Mouse (Mus musculus): ENCODE data around the gene Rhot1.
"Not testable (repeated sequence)": the region's sequence is repeated elsewhere in the genome, so short reads cannot be mapped to it uniquely, and the experiment has no call there.

The Rhot1 gene

DNA sequence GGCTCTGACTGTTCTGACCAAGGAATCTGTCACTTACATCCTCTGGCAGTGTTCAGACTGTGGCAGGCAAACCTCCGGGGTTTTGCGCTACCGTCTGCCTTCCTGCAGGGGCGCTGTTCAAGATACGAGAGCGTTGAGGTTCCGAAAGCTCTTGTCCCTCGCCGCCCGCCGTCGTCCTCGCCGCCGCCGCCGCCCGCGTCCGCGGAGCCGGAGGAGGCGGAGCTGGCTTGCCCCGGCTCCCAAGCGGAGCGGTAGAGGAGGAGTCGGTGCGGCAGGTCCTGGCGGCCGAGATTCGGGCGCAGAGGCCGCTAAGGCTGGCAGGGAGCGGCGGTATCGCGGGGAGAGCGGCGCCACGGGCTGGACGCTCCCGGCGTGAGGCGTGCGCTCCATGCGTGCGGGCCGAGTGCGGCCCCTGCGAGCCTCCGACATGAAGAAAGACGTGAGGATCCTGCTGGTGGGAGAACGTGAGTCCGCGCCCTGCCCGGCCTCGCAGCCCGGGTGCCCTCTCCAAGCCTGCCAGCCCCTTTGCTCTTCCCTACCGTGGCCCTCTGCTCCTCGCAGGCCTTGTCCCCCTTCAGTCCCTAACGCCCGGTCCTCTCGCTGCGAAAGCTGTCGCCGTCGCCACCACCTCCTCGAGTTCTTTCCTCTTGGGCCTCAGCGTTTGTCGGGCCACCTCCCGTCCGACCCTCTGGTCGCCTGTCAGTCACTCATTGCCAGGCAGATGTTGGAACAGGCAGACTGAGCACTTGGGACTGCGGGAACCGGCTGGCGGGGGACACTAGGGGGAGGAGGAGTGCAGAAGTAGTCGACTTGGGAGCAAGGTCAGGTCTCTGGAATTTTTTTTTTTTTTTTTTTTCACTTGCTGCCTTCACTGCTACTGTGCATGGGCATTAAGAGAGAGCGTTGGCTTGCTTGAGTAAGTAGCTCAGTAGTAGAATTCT, at the start of gene Rhot1:
Gene Rhot1, plus strand, starts transcription at position 160 of the 941 bp plus-strand sequence.
- DNase-seq (ENCODE audit: extremely low read depth, low read depth, low spot score) = no peak

- DNase-seq (ENCODE audit: extremely low read depth, low read depth, low spot score) = no peak
Observed at GRCm38 (mm10) chr11:80161041-80161440, 47.8 kb upstream of the Rhot1 start.

GRCm38 (mm10) chr11:80163362-80164116, 45.3 kb upstream of the Rhot1 start:
- DNase-seq (ENCODE audit: extremely low read depth, low read depth, low spot score) = no peak

DNA sequence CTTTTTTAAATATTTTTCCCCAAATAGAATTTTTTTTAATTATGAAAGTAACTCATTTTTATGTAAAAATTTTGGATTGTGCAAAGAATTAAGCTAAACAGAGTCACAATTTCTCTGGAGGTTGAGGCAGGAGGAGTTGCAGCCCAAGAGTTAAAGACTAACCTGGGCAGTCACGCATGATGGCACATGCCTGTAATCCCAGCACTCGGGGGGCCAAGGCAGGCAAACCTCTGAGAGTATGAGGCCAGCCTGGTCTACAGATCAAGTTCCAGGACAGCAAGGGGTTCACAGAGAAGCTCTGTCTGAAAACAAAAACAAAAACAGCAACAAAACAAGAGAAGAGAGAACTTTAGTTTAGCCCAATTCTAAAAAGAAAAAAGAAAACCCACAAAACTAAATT, 44.6 kb upstream of the Rhot1 start:
- DNase-seq (ENCODE audit: extremely low read depth, low read depth, low spot score) = no peak

- DNase-seq (ENCODE audit: extremely low read depth, low read depth, low spot score) = no peak
Observed at GRCm38 (mm10) chr11:80168121-80168520, 40.7 kb upstream of the Rhot1 start.

DNA sequence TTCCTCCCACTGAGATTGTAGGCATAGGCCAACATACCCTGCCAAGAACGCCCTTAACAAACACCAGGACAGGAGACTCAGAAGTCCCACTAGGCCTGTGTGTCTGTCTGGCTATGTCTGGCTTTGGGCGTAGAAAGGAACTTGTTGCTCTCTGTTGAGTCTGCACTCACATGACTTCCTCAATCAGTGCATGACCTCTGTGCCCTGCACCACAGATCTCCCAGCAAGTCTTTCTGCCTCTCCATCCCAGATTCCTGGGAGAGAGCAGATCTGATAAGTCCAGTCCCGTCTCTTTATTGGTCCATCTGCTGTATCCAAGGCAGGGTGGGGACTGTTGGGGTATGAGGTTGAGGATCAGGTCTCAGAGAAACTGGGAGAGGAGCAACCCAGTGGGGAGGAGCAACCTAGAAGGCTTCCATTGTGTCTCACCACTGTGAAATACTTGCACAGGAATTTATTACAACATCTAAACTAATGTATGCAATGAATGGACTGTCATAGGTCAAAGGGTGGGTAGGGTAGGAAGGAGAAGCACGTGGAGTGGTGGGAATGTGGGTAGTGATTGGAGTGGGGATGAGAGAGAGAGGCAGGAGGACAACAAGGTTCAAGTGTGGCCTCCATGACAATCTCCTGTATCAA, 40.1 kb upstream of the Rhot1 start:
- no peak for DNase-seq (ENCODE audit: extremely low read depth, low read depth, low spot score)

GRCm38 (mm10) chr11:80169629-80170028, 39.2 kb upstream of the Rhot1 start:
- no peak for DNase-seq (ENCODE audit: extremely low read depth, low read depth, low spot score)

DNA sequence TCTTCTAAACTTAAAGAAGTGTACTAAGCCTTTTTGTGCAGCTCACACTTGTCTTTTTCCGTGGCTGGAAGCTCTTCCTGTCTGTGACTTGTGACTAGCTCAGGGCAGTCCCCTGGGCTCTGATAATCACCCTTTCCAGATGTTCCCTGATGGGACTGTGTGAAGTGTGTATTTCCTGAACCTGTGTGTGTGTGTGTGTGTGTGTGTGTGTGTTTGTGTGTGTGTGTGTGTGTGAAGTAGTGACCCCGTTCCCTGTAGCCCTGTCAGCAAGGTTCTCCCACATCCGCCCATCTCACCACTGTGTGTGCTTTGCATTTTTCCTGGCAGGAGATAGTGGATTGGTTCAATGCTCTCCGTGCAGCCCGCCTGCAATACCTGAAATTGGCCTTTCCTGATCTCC, 38.5 kb upstream of the Rhot1 start:
- DNase-seq (ENCODE audit: extremely low read depth, low read depth, low spot score) = no peak

GRCm38 (mm10) chr11:80171884-80172283, 36.9 kb upstream of the Rhot1 start:
- DNase-seq (ENCODE audit: extremely low read depth, low read depth, low spot score) = no peak

DNA sequence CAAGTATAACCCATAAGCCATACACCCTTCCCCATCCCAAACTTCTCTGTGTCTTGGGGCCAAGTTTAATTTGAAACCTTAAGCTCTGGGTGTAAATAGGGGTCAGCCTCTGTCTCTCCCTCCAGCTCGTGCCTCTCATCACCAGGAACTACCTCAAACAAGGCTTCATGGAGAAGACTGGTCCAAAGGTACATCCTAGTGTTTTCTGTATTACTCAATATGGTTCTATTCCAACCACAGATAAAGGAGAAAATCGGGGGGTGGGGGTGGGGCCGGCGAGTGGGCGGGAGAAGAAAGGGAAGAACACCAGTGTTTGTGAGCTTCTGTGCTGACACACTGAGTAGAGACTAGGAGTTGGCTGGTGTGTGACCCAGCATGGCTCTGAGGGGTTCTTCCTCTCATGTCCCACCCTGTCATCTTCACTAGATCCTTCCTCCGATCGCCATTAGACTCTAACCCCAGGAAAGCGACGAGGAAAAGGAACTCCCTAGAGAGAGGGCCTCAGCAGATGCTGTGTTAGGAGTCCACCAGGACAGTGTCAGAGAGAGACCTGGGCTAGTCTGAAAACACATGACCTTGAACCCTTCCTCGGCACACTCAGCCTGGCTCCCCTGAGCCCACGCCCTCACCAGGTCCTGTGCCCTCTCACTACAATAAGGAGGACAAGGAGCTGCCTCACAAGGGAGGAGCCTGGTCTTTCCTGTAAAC, 34.7 kb upstream of the Rhot1 start:
- DNase-seq (ENCODE audit: extremely low read depth, low read depth, low spot score) = no peak

GRCm38 (mm10) chr11:80176911-80177895, 31.6 kb upstream of the Rhot1 start:
- DNase-seq (ENCODE audit: extremely low read depth, low read depth, low spot score) = no peak

GRCm38 (mm10) chr11:80178316-80178715, 30.5 kb upstream of the Rhot1 start:
- DNase-seq (ENCODE audit: extremely low read depth, low read depth, low spot score) = no peak

GRCm38 (mm10) chr11:80181021-80181749, 27.6 kb upstream of the Rhot1 start:
- no peak for DNase-seq (ENCODE audit: extremely low read depth, low read depth, low spot score)

DNA sequence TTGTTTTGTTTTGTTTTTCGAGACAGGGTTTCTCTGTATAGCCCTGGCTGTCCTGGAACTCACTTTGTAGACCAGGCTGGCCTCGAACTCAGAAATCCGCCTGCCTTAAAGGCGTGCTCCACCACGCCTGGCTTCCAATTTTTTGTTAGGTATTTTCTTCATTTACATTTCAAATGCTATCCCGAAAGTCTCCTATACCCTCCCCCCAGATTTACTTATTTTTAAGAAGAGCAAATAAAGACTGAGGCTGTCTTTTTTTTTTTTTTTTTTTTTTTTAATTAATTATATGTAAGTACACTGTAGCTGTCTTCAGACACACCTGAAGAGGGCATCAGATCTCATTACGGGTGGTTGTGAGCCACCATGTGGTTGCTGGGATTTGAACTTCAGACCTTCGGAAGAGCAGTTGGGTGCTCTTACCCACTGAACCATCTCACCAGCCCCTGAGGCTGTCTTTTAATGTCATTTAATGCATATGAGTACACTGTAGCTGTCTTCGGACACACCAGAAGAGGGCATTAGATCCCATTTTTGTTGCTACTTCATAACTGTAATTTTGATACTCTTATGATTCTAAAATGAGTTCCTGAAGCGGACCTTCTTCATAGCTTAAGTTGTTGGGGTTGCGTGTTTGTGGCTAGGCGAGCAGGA, 25.6 kb upstream of the Rhot1 start:
- DNase-seq (ENCODE audit: extremely low read depth, low read depth, low spot score) = not testable (repeated sequence)

GRCm38 (mm10) chr11:80183705-80184255, 25.0 kb upstream of the Rhot1 start, which contains the start of gene Rnf135:
Gene Rnf135 (plus strand): TSS chr11:80183851.
- peak; percentile 52 for DNase-seq (ENCODE audit: extremely low read depth, low read depth, low spot score)

DNA sequence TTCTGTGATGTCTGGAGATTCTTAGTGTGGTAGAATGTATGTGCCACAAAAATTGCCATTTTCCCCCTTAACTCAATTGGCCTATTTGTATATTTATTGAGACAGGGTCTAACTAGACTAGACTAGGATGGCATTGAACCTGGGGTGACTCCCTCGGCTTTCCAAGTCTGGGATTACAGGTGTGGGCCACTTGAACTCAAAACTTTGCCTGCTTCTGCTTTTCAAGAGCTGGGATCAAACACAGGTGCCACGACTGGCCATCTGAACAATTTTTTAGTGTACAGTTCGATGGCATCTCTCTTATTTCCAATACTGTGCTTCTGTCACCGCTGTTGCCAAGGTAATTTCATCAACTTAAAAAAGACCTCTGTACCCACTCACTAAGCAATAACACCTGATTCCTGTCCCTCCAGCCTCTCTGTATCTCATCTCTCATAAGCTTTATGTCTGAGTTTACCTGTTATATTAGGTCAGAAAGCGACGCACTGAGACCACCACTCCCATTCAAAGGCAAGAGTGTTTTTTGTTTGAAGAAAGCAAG, 24.2 kb upstream of the Rhot1 start:
- no peak for DNase-seq (ENCODE audit: extremely low read depth, low read depth, low spot score)

DNA sequence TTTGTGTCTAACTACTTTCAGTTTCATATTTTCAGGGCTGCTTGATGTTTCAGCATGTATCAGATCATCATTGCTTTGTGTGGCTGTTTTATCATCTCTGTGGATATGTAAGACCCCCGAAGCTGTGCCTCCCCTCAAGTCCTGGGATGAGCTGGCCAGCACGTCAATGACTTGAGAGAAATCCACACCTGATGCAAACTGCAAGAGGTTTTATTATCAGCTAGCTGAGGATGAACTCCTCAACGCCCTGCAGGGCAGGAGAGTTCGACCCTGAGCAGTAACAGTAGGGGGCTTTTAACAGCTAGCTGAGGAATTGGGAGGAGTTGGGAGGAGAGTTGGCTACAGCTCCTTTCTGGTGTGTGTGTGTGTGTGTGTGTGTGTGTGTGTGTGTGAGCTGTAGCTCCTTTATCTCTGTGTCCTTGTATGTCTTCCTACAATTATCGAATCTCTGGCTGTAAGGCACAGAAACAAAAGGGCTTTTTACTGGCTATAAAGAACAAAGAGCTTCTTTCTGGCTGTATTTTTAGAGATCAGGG, 23.3 kb upstream of the Rhot1 start:
- not testable (repeated sequence) for DNase-seq (ENCODE audit: extremely low read depth, low read depth, low spot score)

GRCm38 (mm10) chr11:80190280-80190679, 18.5 kb upstream of the Rhot1 start:
- no peak for DNase-seq (ENCODE audit: extremely low read depth, low read depth, low spot score)
